Mouse (Mus musculus): ENCODE data around the gene Donson. TPM values are rescaled to one million over a fixed set of nuclear protein-coding genes. Genes with fewer than 3 reads are reported as not detected.

The Donson gene
- polyA plus RNA-seq, 1 experiment, result 25.6 TPM

- H3K4me3 ChIP-seq (ENCODE audit: insufficient read depth, low read length), result no peak overlapping the region
- TF ChIP-seq POLR2A (IDR thresholded peaks at IDR 0.05; ENCODE audit: low read depth, low read length) (no peak), CTCF (IDR thresholded peaks at IDR 0.05; ENCODE audit: borderline replicate concordance, insufficient read depth, low read length) (no peak)
These were observed 58.0 kb downstream of the Donson start for GRCm38 (mm10) chr16:91630584-91630983.

GRCm38 (mm10) chr16:91629749-91630148 lies 58.8 kb downstream of the Donson start:
- Histone ChIP-seq H3K4me1 (ENCODE audit: control insufficient read depth, insufficient read depth, low read length) (no peaks in the 10 kb centered on the region), H3K4me3 (ENCODE audit: insufficient read depth, low read length) (no peak overlapping the region), H3K27ac (ENCODE audit: insufficient read depth, low read length) (no peak overlapping the region)
- TF ChIP-seq POLR2A (IDR thresholded peaks at IDR 0.05; ENCODE audit: low read depth, low read length) (no peak), CTCF (IDR thresholded peaks at IDR 0.05; ENCODE audit: borderline replicate concordance, insufficient read depth, low read length) (no peak)

More at GRCm38 (mm10) chr16:91630584-91630983, 58.0 kb downstream of the Donson start:
- Histone ChIP-seq H3K27ac (ENCODE audit: insufficient read depth, low read length) (no peak overlapping the region), H3K4me1 (ENCODE audit: control insufficient read depth, insufficient read depth, low read length) (no peaks in the 10 kb centered on the region)

GRCm38 (mm10) chr16:91628673-91629072 lies 59.9 kb downstream of the Donson start:
- TF ChIP-seq POLR2A (IDR thresholded peaks at IDR 0.05; ENCODE audit: low read depth, low read length), result no peak
- TF ChIP-seq CTCF (IDR thresholded peaks at IDR 0.05; ENCODE audit: borderline replicate concordance, insufficient read depth, low read length), result no peak
- Histone ChIP-seq H3K27ac (ENCODE audit: insufficient read depth, low read length) (no peak overlapping the region), H3K4me3 (ENCODE audit: insufficient read depth, low read length) (no peak overlapping the region), H3K4me1 (ENCODE audit: control insufficient read depth, insufficient read depth, low read length) (no peaks in the 10 kb centered on the region)

- Histone ChIP-seq H3K27ac (ENCODE audit: insufficient read depth, low read length) (no peak overlapping the region), H3K4me3 (ENCODE audit: insufficient read depth, low read length) (no peak overlapping the region), H3K4me1 (ENCODE audit: control insufficient read depth, insufficient read depth, low read length) (no peaks in the 10 kb centered on the region)
- TF ChIP-seq CTCF (IDR thresholded peaks at IDR 0.05; ENCODE audit: borderline replicate concordance, insufficient read depth, low read length) (no peak), POLR2A (IDR thresholded peaks at IDR 0.05; ENCODE audit: low read depth, low read length) (no peak)
These were observed 60.7 kb downstream of the Donson start for GRCm38 (mm10) chr16:91627831-91628230.

Other genes starting within 250 kb of the Donson start
- 58.6 and 73.8 TPM in 2 replicates for gene Ifnar1, start 203.5 kb downstream of the Donson start, polyA plus RNA-seq (2011; ENCODE audit: insufficient read length, low read depth, missing spikeins)
- gene Ifngr2, start 141.7 kb downstream of the Donson start, polyA plus RNA-seq (2011; ENCODE audit: insufficient read length, low read depth, missing spikeins), result 85.7 and 104 TPM in 2 replicates
- gene Tmem50b, start 91.0 kb downstream of the Donson start, polyA plus RNA-seq (2011; ENCODE audit: insufficient read length, low read depth, missing spikeins), result 25.4 and 27.7 TPM in 2 replicates
- 1.6 and 2.0 TPM in 2 replicates for gene Dnajc28, start 69.7 kb downstream of the Donson start, polyA plus RNA-seq (2011; ENCODE audit: insufficient read length, low read depth, missing spikeins)
- 68.2 and 80.0 TPM in 2 replicates for gene Gart, start 41.8 kb downstream of the Donson start, polyA plus RNA-seq (2011; ENCODE audit: insufficient read length, low read depth, missing spikeins)
- 220 and 242 TPM in 2 replicates for gene Son, start 41.3 kb downstream of the Donson start, polyA plus RNA-seq (2011; ENCODE audit: insufficient read length, low read depth, missing spikeins)
- gene Cryzl1, start 40.2 kb upstream of the Donson start, polyA plus RNA-seq (2011; ENCODE audit: insufficient read length, low read depth, missing spikeins), result 63.6 and 68.6 TPM in 2 replicates
- gene Itsn1, start 40.5 kb upstream of the Donson start, polyA plus RNA-seq (2011; ENCODE audit: insufficient read length, low read depth, missing spikeins), result 108 and 136 TPM in 2 replicates

All from embryonic fibroblast, embryonic 13.5 days (primary cell).